Mouse (Mus musculus): Measurements from ENCODE around the gene Fbln7.

GRCm38 (mm10) chr2:128863777-128864331, 1.1 kb downstream of the Fbln7 start:
- TF ChIP-seq POLR2A (IDR thresholded peaks at IDR 0.05; ENCODE audit: low read depth, low read length) (no peak), CTCF (IDR thresholded peaks at IDR 0.05; ENCODE audit: borderline replicate concordance, insufficient read depth, low read length) (0 out of 2 replicates have a peak, but pooled peaks have one; percentile 2)
